Mouse (Mus musculus): ENCODE results near the gene Adam15. TPM values are rescaled to one million over a fixed set of nuclear protein-coding genes. Genes with fewer than 3 reads are reported as not detected.

Adam15 gene
- total RNA-seq, 2 experiments from 2014 or later, result 122 to 127 TPM

- no peak overlapping the region for H3K27ac ChIP-seq
- DNase-seq (ENCODE audit: low spot score in 2 of 2), result no peak
- TF ChIP-seq CTCF (conservative IDR thresholded peaks at IDR 0.05), result no peak
- no peak overlapping the region for H3K4me3 ChIP-seq
Measured at GRCm38 (mm10) chr3:89292303-89292702, 57.5 kb downstream of the Adam15 start.

GRCm38 (mm10) chr3:89291874-89292273 lies 57.9 kb downstream of the Adam15 start:
- Histone ChIP-seq H3K4me3 (no peak overlapping the region), H3K27ac (no peak overlapping the region)
- DNase-seq (ENCODE audit: low spot score in 2 of 2), result no peak
- no peak for TF ChIP-seq CTCF (conservative IDR thresholded peaks at IDR 0.05)

Other genes with a start within 250 kb of the Adam15 start
- gene Gm43738, start 248.9 kb downstream of the Adam15 start, total RNA-seq (2021), result under 1 TPM in 1 of 2 experiments, not detected in 1; 0.18 TPM
- gene Fdps, start 248.0 kb downstream of the Adam15 start, total RNA-seq (2021), result 10 to 100 TPM; 72.5 to 78.4 TPM
- gene Pklr, start 213.9 kb downstream of the Adam15 start, total RNA-seq (2021), result not detected
- gene Hcn3, start 189.8 kb downstream of the Adam15 start, total RNA-seq (2021), result 10 to 100 TPM; 10.2 to 13.3 TPM
- gene Clk2, start 185.2 kb downstream of the Adam15 start, total RNA-seq (2021), result 10 to 100 TPM; 47.8 to 56.1 TPM
- gene Scamp3, start 172.5 kb downstream of the Adam15 start, total RNA-seq (2021), result 10 to 100 TPM; 67.1 to 69.0 TPM
- 10 to 100 TPM; 61.6 to 61.7 TPM for gene Fam189b, start 166.9 kb downstream of the Adam15 start, total RNA-seq (2021)
- 10 to 100 TPM; 55.7 to 67.9 TPM for gene Gba, start 147.1 kb downstream of the Adam15 start, total RNA-seq (2021)
- 10 to 100 TPM; 42.6 to 43.8 TPM for gene Thbs3, start 134.8 kb downstream of the Adam15 start, total RNA-seq (2021)
- gene Mtx1, start 122.9 kb downstream of the Adam15 start, total RNA-seq (2021), result 100 to 1,000 TPM; 100 to 102 TPM
- 1 to 10 TPM in 1 of 2 experiments, under 1 TPM in 1; 0.31 to 1.3 TPM for gene Muc1, start 120.9 kb downstream of the Adam15 start, total RNA-seq (2021)
- gene Krtcap2, start 104.0 kb downstream of the Adam15 start, total RNA-seq (2021), result 10 to 100 TPM; 75.8 to 80.5 TPM
- 10 to 100 TPM; 89.1 to 92.8 TPM for gene Trim46, start 103.7 kb downstream of the Adam15 start, total RNA-seq (2021)
- 10 to 100 TPM; 51.2 to 61.0 TPM for gene Dpm3, start 90.6 kb downstream of the Adam15 start, total RNA-seq (2021)
- 10 to 100 TPM; 46.3 to 58.9 TPM for gene Slc50a1, start 79.4 kb downstream of the Adam15 start, total RNA-seq (2021)
- gene Efna1, start 68.9 kb downstream of the Adam15 start, total RNA-seq (2021), result 1 to 10 TPM; 7.6 to 7.9 TPM
- gene Efna3, start 27.0 kb downstream of the Adam15 start, total RNA-seq (2021), result 10 to 100 TPM; 65.5 to 76.3 TPM
- gene Efna4, start 12.0 kb downstream of the Adam15 start, total RNA-seq (2021), result under 1 TPM; 0.61 to 0.96 TPM
- under 1 TPM; 0.29 to 0.77 TPM for gene Dcst2, start 12.0 kb upstream of the Adam15 start, total RNA-seq (2021)
- gene Dcst1, start 15.3 kb upstream of the Adam15 start, total RNA-seq (2021), result not detected
- 10 to 100 TPM; 11.3 to 13.4 TPM for gene Zbtb7b, start 44.8 kb upstream of the Adam15 start, total RNA-seq (2021)
- 1 to 10 TPM; 5.8 to 7.1 TPM for gene Lenep, start 52.8 kb upstream of the Adam15 start, total RNA-seq (2021)
- 10 to 100 TPM; 37.2 to 39.8 TPM for gene Flad1, start 61.9 kb upstream of the Adam15 start, total RNA-seq (2021)
- gene Cks1b, start 68.4 kb upstream of the Adam15 start, total RNA-seq (2021), result 1 to 10 TPM; 1.4 to 2.7 TPM
- gene Shc1, start 68.4 kb upstream of the Adam15 start, total RNA-seq (2021), result 10 to 100 TPM; 12.2 to 14.3 TPM
- gene Pygo2, start 80.2 kb upstream of the Adam15 start, total RNA-seq (2021), result 10 to 100 TPM; 55.5 to 61.9 TPM
- gene Pbxip1, start 86.7 kb upstream of the Adam15 start, total RNA-seq (2021), result 10 to 100 TPM; 38.9 to 41.8 TPM
- gene Pmvk, start 104.5 kb upstream of the Adam15 start, total RNA-seq (2021), result 10 to 100 TPM; 30.1 to 30.3 TPM
- gene Kcnn3, start 170.2 kb upstream of the Adam15 start, total RNA-seq (2021), result 10 to 100 TPM; 25.6 to 29.1 TPM

All from layer of hippocampus, adult 2 months (tissue).